Mouse (Mus musculus) CD4-positive, CD25-positive, alpha-beta regulatory T cell, adult 4 months (primary cell): ENCODE measurements around the gene Lrrc14b. TPM values are rescaled to one million over a fixed set of nuclear protein-coding genes. Genes with fewer than 3 reads are reported as not detected.

ENCODE experiments used
- polyA plus RNA-seq, 2 experiments: library from polyadenylated mRNA; unstranded; fragments of 100-300 nt; shearing (Covaris generic); gene quantifications; one replicate each; pipeline ENCODE4 v1.2.1; 2017

The Lrrc14b gene
- polyA plus RNA-seq, 2 experiments from 2014 or later = not detected

Other genes with a start within 250 kb of the Lrrc14b start
- not detected for gene Slc9a3, start 242.5 kb downstream of the Lrrc14b start, polyA plus RNA-seq
- gene Exoc3, start 155.3 kb downstream of the Lrrc14b start, polyA plus RNA-seq = 10 to 100 TPM; 76.7 to 77.9 TPM
- under 1 TPM; 0.15 to 0.16 TPM for gene Ahrr, start 71.7 kb downstream of the Lrrc14b start, polyA plus RNA-seq
- 100 to 1,000 TPM; 172 to 177 TPM for gene Pdcd6, start 46.4 kb downstream of the Lrrc14b start, polyA plus RNA-seq
- 100 to 1,000 TPM; 301 to 394 TPM for gene Sdha, start 13.7 kb downstream of the Lrrc14b start, polyA plus RNA-seq
- gene Ccdc127, start 13.7 kb downstream of the Lrrc14b start, polyA plus RNA-seq = 10 to 100 TPM; 32.2 to 34.5 TPM
- 1 to 10 TPM; 2.0 to 2.4 TPM for gene Zfp72, start 26.8 kb upstream of the Lrrc14b start, polyA plus RNA-seq
- gene Ftl1-ps1, start 35.7 kb upstream of the Lrrc14b start, polyA plus RNA-seq = 10 to 100 TPM; 66.1 to 95.0 TPM
- 10 to 100 TPM; 24.1 to 25.2 TPM for gene Zfp825, start 130.0 kb upstream of the Lrrc14b start, polyA plus RNA-seq